Mouse (Mus musculus) midbrain, embryonic 11.5 days (tissue): ENCODE data around the gene Ica1. TPM values are rescaled to one million over a fixed set of nuclear protein-coding genes. Genes with fewer than 3 reads are reported as not detected.

ENCODE experiments used
- ATAC-seq: fragments of 200-750 bp; cut with Nextera tagmentation; 2 replicates; pipeline ENCODE4 v1.8.0; 2017; ENCODE audit warnings: moderate TSS enrichment, moderate library complexity; ENCODE audit not compliant: low FRiP score
- DNase-seq: peaks from one replicate; pipeline ENCODE4 v3.0.0; 2015; ENCODE audit warnings: low spot score; ENCODE audit errors: missing footprints
- H3K27ac ChIP-seq: fragments of 300-500 bp; sonication (generic); 2 replicates; pipeline ENCODE4 v1.5.1; 2014; ENCODE audit warnings: low read depth, low read length
- H3K27me3 ChIP-seq: fragments of 300-500 bp; sonication (generic); 2 replicates; pipeline ENCODE4 v1.6.1; 2014; ENCODE audit warnings: mild to moderate bottlenecking, low read length, moderate library complexity, mixed read lengths; ENCODE audit not compliant: control insufficient read depth, insufficient read depth
- H3K36me3 ChIP-seq: fragments of 300-500 bp; sonication (generic); 2 replicates; pipeline ENCODE4 v1.6.1; 2014; ENCODE audit warnings: mild to moderate bottlenecking, low read length, moderate library complexity, mixed read lengths; ENCODE audit not compliant: control insufficient read depth, insufficient read depth
- H3K4me1 ChIP-seq: fragments of 300-500 bp; sonication (generic); 2 replicates; pipeline ENCODE4 v1.6.1; 2014; ENCODE audit warnings: low read length; ENCODE audit not compliant: control insufficient read depth, insufficient read depth
- H3K4me2 ChIP-seq: fragments of 300-500 bp; sonication (generic); 2 replicates; pipeline ENCODE4 v1.6.1; 2014; ENCODE audit warnings: mild to moderate bottlenecking, moderate library complexity
- H3K4me3 ChIP-seq: fragments of 300-500 bp; sonication (generic); 2 replicates; pipeline ENCODE4 v1.5.1; 2014; ENCODE audit warnings: low read depth, low read length
- H3K9ac ChIP-seq: fragments of 300-500 bp; sonication (generic); 2 replicates; pipeline ENCODE4 v1.6.1; 2014; ENCODE audit warnings: low read length
- H3K9me3 ChIP-seq: fragments of 300-500 bp; sonication (generic); 2 replicates; pipeline ENCODE4 v1.6.1; 2016; ENCODE audit warnings: low read length; ENCODE audit not compliant: control insufficient read depth
- WGBS: fragments of 180-500 bp; shearing (Covaris S2); extraction: QIAGEN DNeasy Blood & Tissue Kit; methylation state at CpG from one replicate; pipeline ENCODE4 v1.1.7; 2014; 5-methylcytosine and 5-hydroxymethylcytosine counted together
- polyA plus RNA-seq: library from polyadenylated mRNA; unstranded; fragments of >200 nt; fragmentation: Nextera tagmentation; extraction: Ambion mirVana; gene quantifications from 2 replicates; pipeline ENCODE4 v1.2.1, GENCODE M21; 2014

Ica1 gene
- polyA plus RNA-seq, 1 experiment from 2014 or later, result 15.9 TPM

DNA sequence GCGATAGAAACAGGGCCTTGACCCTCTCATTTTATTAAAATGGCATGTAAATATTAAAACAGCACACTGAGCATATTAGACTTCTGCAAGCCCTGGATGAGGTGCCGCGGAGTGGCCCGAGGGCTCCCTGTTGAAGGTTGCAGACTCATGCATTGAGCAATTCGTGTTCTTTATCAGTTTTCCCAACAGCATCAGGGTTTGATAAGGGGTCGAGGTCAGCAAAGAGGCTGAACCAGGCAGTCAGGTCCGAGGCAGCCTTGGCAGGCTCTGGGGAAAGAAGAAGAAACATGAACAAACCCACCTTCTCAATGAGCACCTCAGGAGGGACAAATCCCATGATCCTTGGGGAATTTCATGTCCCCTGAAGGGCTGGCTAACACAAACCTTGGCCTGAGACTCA, 147.8 kb downstream of the Ica1 start:
- Histone ChIP-seq H3K4me1 (no peaks in the 10 kb centered on the region), H3K27me3 (no peaks in the 10 kb centered on the region), H3K4me2 (no peak overlapping the region), H3K9me3 (no peaks in the 10 kb centered on the region), H3K4me3 (no peak overlapping the region), H3K36me3 (no peaks in the 10 kb centered on the region), H3K27ac (no peak overlapping the region), H3K9ac (no peak overlapping the region)
- 87% methylated on average over 7 of the region's 7 CpGs for WGBS
- DNase-seq, result no peak
- ATAC-seq, result no peak

- no peak for ATAC-seq
These were observed 149.5 kb downstream of the Ica1 start for GRCm38 (mm10) chr6:8628715-8629267.

DNA sequence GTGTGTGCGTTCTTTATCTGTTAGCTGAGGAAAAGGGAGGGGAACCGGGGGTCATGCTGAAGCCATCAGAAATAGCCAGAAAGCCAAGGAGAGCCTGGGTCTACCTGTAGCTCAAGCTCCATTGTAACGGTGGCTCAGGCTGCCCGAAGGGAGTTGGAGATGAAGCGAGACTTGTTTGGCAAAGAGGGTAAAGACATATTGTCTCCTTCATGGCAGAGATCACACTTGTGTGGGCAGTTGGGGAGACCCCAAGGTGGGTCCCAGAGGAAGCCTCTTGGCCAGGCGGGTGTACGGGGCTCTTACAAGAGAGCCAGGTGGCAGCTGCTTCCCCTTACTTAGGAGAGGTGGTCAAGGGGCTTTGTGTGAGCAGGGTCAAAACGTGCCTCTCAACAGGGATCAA, 150.1 kb downstream of the Ica1 start:
- no peaks in the 10 kb centered on the region for H3K4me1 ChIP-seq
- H3K4me3 ChIP-seq, result no peak overlapping the region
- H3K27me3 ChIP-seq, result no peaks in the 10 kb centered on the region
- no peak overlapping the region for H3K27ac ChIP-seq
- H3K4me2 ChIP-seq, result no peak overlapping the region
- no peak for ATAC-seq
- no peaks in the 10 kb centered on the region for H3K9me3 ChIP-seq
- DNase-seq, result no peak
- no peaks in the 10 kb centered on the region for H3K36me3 ChIP-seq
- WGBS, result 92% methylated on average over 8 of the region's 8 CpGs
- H3K9ac ChIP-seq, result no peak overlapping the region

More at GRCm38 (mm10) chr6:8628715-8629267, 149.5 kb downstream of the Ica1 start:
- Histone ChIP-seq H3K4me3 (no peak overlapping the region), H3K27me3 (no peaks in the 10 kb centered on the region), H3K9ac (no peak overlapping the region), H3K9me3 (no peaks in the 10 kb centered on the region), H3K4me1 (no peaks in the 10 kb centered on the region), H3K36me3 (no peaks in the 10 kb centered on the region), H3K27ac (no peak overlapping the region), H3K4me2 (no peak overlapping the region)
- DNase-seq, result no peak
- 89% methylated on average over 7 of the region's 7 CpGs for WGBS

- WGBS, result 84% methylated on average over 3 of the region's 3 CpGs
- Histone ChIP-seq H3K27ac (no peak overlapping the region), H3K9ac (no peak overlapping the region), H3K9me3 (no peaks in the 10 kb centered on the region), H3K4me2 (no peak overlapping the region), H3K4me1 (no peaks in the 10 kb centered on the region), H3K27me3 (no peaks in the 10 kb centered on the region), H3K4me3 (no peak overlapping the region), H3K36me3 (no peaks in the 10 kb centered on the region)
- no peak for ATAC-seq
- DNase-seq, result no peak
These were observed 155.2 kb downstream of the Ica1 start for GRCm38 (mm10) chr6:8623045-8623444.

- 80% methylated on average over 4 of the region's 4 CpGs for WGBS
- H3K4me2 ChIP-seq, result no peak overlapping the region
- H3K27me3 ChIP-seq, result no peaks in the 10 kb centered on the region
- ATAC-seq (no peak), DNase-seq (no peak)
- H3K27ac ChIP-seq, result no peak overlapping the region
- H3K4me1 ChIP-seq, result no peaks in the 10 kb centered on the region
- H3K9ac ChIP-seq, result no peak overlapping the region
- H3K4me3 ChIP-seq, result no peak overlapping the region
- no peaks in the 10 kb centered on the region for H3K9me3 ChIP-seq
- H3K36me3 ChIP-seq, result no peaks in the 10 kb centered on the region
These were observed 158.5 kb downstream of the Ica1 start for GRCm38 (mm10) chr6:8619582-8620350.

DNA sequence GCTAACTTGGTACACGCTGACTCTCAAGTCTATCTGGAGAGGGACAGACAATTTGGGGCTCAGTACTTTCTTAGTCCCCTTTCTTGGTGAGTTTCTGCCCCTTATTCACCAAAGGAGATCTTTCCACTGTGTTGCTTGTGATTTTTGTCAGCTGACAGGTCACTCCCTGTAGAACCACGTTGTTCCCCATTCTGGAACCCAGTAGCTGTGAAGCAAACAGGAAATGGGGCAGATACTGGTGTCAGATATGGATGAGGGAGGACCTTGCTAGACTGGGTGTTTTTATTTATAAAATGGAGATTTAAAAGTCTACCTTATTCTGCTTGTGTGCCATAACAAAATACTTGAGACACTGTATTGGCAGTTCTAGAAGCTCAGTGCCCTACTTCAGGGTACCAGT, 160.9 kb downstream of the Ica1 start:
- no peak overlapping the region for H3K9ac ChIP-seq
- no peak overlapping the region for H3K27ac ChIP-seq
- H3K4me3 ChIP-seq, result no peak overlapping the region
- no peaks in the 10 kb centered on the region for H3K36me3 ChIP-seq
- ATAC-seq (no peak), DNase-seq (no peak)
- H3K9me3 ChIP-seq, result no peaks in the 10 kb centered on the region
- H3K27me3 ChIP-seq, result no peaks in the 10 kb centered on the region
- no peaks in the 10 kb centered on the region for H3K4me1 ChIP-seq
- WGBS, result 79% methylated on average over 2 of the region's 2 CpGs
- H3K4me2 ChIP-seq, result no peak overlapping the region

DNA sequence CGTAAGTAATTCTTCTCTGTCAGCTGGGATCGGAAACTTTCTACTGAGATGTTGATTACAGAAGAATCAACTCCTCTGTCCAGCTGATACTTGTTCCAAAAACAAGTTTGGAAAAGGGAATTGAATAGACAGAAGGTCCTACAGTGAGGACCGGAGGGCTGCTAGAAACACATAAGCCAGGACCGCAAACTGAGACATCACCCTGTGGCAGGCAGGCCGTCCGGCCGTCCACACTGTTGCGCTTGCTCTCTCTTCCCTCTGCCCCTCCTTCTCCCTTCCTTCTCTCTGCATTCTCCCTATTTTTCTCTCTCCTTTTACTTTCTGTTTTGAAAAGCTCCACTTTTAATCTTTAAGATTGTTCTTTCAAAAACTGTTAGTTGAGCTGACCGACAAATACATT, 186.6 kb downstream of the Ica1 start:
- DNase-seq, result no peak
- 94% methylated on average over 9 of the region's 9 CpGs for WGBS
- no peak overlapping the region for H3K4me3 ChIP-seq

DNA sequence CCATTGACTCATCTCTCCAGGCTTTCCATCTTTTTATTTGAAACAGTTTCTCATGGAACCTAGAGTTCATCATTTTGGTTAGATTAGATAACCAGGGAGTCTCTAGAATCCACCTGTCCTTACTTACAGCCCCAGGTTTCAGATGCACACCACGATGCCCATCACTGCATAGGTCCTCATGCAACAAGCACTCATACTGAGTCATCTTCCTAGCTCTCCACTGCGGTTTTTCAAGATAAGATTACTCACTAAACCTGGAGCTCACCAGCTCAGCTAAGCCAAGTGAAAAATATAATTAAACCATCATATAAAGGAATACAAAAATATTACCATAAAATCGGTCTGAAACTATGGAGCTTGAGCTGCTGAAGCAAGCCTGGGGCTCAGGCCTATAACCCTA, 194.4 kb downstream of the Ica1 start:
- no peak for ATAC-seq
- H3K9me3 ChIP-seq, result no peaks in the 10 kb centered on the region
- H3K4me3 ChIP-seq, result no peak overlapping the region
- H3K36me3 ChIP-seq, result no peaks in the 10 kb centered on the region
- no peaks in the 10 kb centered on the region for H3K27me3 ChIP-seq
- no peak overlapping the region for H3K9ac ChIP-seq
- H3K4me2 ChIP-seq, result no peak overlapping the region
- DNase-seq, result no peak
- 89% methylated on average over 3 of the region's 3 CpGs for WGBS
- no peaks in the 10 kb centered on the region for H3K4me1 ChIP-seq
- no peak overlapping the region for H3K27ac ChIP-seq

More for the DNA sequence above, 186.6 kb downstream of the Ica1 start:
- H3K9ac ChIP-seq, result no peak overlapping the region
- H3K4me2 ChIP-seq, result no peak overlapping the region
- H3K27ac ChIP-seq, result no peak overlapping the region
- H3K4me1 ChIP-seq, result no peaks in the 10 kb centered on the region
- no peaks in the 10 kb centered on the region for H3K9me3 ChIP-seq
- ATAC-seq, result no peak
- no peaks in the 10 kb centered on the region for H3K36me3 ChIP-seq
- no peaks in the 10 kb centered on the region for H3K27me3 ChIP-seq

- no peak overlapping the region for H3K4me2 ChIP-seq
- H3K36me3 ChIP-seq, result no peaks in the 10 kb centered on the region
- H3K9ac ChIP-seq, result no peak overlapping the region
- H3K9me3 ChIP-seq, result no peaks in the 10 kb centered on the region
- no peaks in the 10 kb centered on the region for H3K4me1 ChIP-seq
- H3K4me3 ChIP-seq, result no peak overlapping the region
- H3K27ac ChIP-seq, result no peak overlapping the region
- DNase-seq (no peak), ATAC-seq (no peak)
- no peaks in the 10 kb centered on the region for H3K27me3 ChIP-seq
- WGBS, result 92% methylated on average over 9 of the region's 9 CpGs
These were observed 195.9 kb downstream of the Ica1 start for GRCm38 (mm10) chr6:8582377-8582776.
